ENCODE assay signal across 20 mouse cellular contexts in the genomic region with DNA sequence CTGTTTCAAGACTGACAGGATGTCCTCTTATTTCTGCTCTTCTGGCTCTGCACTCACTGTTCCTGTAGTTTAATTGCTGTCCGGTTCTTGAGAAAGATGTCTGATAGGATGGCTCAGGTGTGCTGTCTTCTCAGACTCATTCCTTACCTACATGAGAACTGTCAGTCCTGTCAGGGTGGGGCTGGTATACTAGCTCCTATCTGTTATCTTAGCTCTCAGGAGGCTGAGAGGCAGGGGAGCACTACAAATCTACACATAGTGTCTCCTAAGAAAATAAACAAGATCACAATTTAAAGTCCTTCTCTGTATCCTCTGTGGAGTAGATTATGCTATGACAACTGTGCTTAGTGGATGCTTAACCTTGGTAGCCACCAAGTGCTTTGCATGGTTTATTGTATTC. TPM values are rescaled to one million over a fixed set of nuclear protein-coding genes. Genes with fewer than 3 reads are reported as not detected.
DNase-seq lines count a peak whose midpoint lies in the region; ATAC-seq and TF ChIP-seq lines count a peak whose summit lies in the region.
"Had no signal": no experiment of that assay in that cellular context is flagged by ENCODE, and none has a peak within 500 bp of the region (broad histone marks: within the 10 kb centered on the region; RNA-seq: fewer than 3 reads in every experiment).

No protein-coding gene starts in this region.

- no peak for TF ChIP-seq CTCF in liver, postnatal 0 days (IDR thresholded peaks at IDR 0.05; ENCODE audit: low read depth)

- peaks cover 8% of the 10 kb centered on the region for H3K4me1 ChIP-seq in liver, embryonic 11.5 days (replicated peaks; ENCODE audit: control insufficient read depth, insufficient read depth, low read length)
- H3K4me1 ChIP-seq in liver, postnatal 0 days (ENCODE audit: insufficient read depth): peaks cover 13% of the 10 kb centered on the region
- H3K4me1 ChIP-seq in embryonic facial prominence, embryonic 12.5 days: 0 out of 2 replicates have a peak, but pooled peaks cover 7% of the 10 kb centered on the region
- H3K4me1 ChIP-seq in liver, embryonic 15.5 days (replicated peaks): peaks cover 32% of the 10 kb centered on the region
- H3K4me1 ChIP-seq in midbrain, embryonic 13.5 days (replicated peaks): no peaks in the 10 kb centered on the region
- H3K4me1 ChIP-seq: forebrain, embryonic 12.5 days; hindbrain, embryonic 13.5 days had no signal

- peak; percentile 64; the same call in 1 of the 2 replicates for ATAC-seq in liver, embryonic 11.5 days (replicated peaks; ENCODE audit: low FRiP score)
- ATAC-seq in liver, postnatal 0 days: no peak
- ATAC-seq in embryonic facial prominence, embryonic 12.5 days (ENCODE audit: insufficient number of reproducible peaks, insufficient read depth, low FRiP score, low TSS enrichment): no peak
- peak; percentile 72 for ATAC-seq in erythroblast, adult 5-6 weeks (replicated peaks; ENCODE audit: low FRiP score, poor library complexity, severe bottlenecking)
- ATAC-seq in liver, embryonic 15.5 days (ENCODE audit: insufficient read depth): peak; percentile 80
- ATAC-seq in midbrain, embryonic 13.5 days: no peak
- ATAC-seq in CD4-positive, CD25-positive, alpha-beta regulatory T cell, adult 4 months: no peak
- ATAC-seq: forebrain, embryonic 16.5 days had no signal

- TF ChIP-seq EP300 in liver, postnatal 0 days (IDR thresholded peaks at IDR 0.05; ENCODE audit: low read depth): no peak

- H3K4me3 ChIP-seq in liver, embryonic 11.5 days (ENCODE audit: low read depth, low read length): no peak overlapping the region
- H3K4me3 ChIP-seq in liver, postnatal 0 days (ENCODE audit: low read depth, low read length): no peak overlapping the region
- H3K4me3 ChIP-seq in embryonic facial prominence, embryonic 12.5 days: no peak overlapping the region
- no peak overlapping the region for H3K4me3 ChIP-seq in liver, embryonic 15.5 days (replicated peaks)
- H3K4me3 ChIP-seq in midbrain, embryonic 13.5 days (replicated peaks): no peak overlapping the region
- H3K4me3 ChIP-seq: forebrain, embryonic 12.5 days; heart, adult 2 months; heart, embryonic 13.5 days; hindbrain, embryonic 13.5 days had no signal

- H3K27ac ChIP-seq in liver, embryonic 11.5 days (ENCODE audit: low read depth, low read length): no peak overlapping the region
- no peak overlapping the region for H3K27ac ChIP-seq in liver, postnatal 0 days (ENCODE audit: low read depth)
- H3K27ac ChIP-seq in embryonic facial prominence, embryonic 12.5 days: 0 out of 2 replicates have a peak overlapping the region, but pooled peaks have one; percentile 13
- H3K27ac ChIP-seq in liver, embryonic 15.5 days (replicated peaks): peak overlapping the region; percentile 34; the same call in 1 of the 2 replicates
- no peak overlapping the region for H3K27ac ChIP-seq in midbrain, embryonic 13.5 days
- H3K27ac ChIP-seq: forebrain, embryonic 12.5 days; heart, adult 2 months; heart, embryonic 13.5 days; hindbrain, embryonic 13.5 days had no signal

- 67% methylated on average over 1 of the region's 1 CpGs for WGBS in liver, embryonic 11.5 days
- 68% methylated on average over 1 of the region's 1 CpGs for WGBS in liver, postnatal 0 days (ENCODE audit: insufficient replicate concordance)
- 81% methylated on average over 1 of the region's 1 CpGs for WGBS in embryonic facial prominence, embryonic 12.5 days
- 61% methylated on average over 1 of the region's 1 CpGs for WGBS in liver, embryonic 15.5 days (ENCODE audit: insufficient replicate concordance)
- 93% methylated on average over 1 of the region's 1 CpGs for WGBS in midbrain, embryonic 13.5 days

- no peaks in the 10 kb centered on the region for H3K9me3 ChIP-seq in liver, embryonic 11.5 days (ENCODE audit: control insufficient read depth, low read length)
- no peaks in the 10 kb centered on the region for H3K9me3 ChIP-seq in liver, postnatal 0 days (ENCODE audit: low read length)
- H3K9me3 ChIP-seq in embryonic facial prominence, embryonic 12.5 days: no peaks in the 10 kb centered on the region
- no peaks in the 10 kb centered on the region for H3K9me3 ChIP-seq in liver, embryonic 15.5 days (replicated peaks)
- no peaks in the 10 kb centered on the region for H3K9me3 ChIP-seq in midbrain, embryonic 13.5 days
- H3K9me3 ChIP-seq: forebrain, embryonic 12.5 days; G1E; heart, embryonic 13.5 days; hindbrain, embryonic 13.5 days had no signal

- no peaks in the 10 kb centered on the region for H3K27me3 ChIP-seq in liver, embryonic 11.5 days (replicated peaks; ENCODE audit: control insufficient read depth, insufficient read depth, low read length)
- H3K27me3 ChIP-seq in liver, postnatal 0 days (ENCODE audit: insufficient read depth, low read length): no peaks in the 10 kb centered on the region
- no peaks in the 10 kb centered on the region for H3K27me3 ChIP-seq in embryonic facial prominence, embryonic 12.5 days
- H3K27me3 ChIP-seq in liver, embryonic 15.5 days: no peaks in the 10 kb centered on the region
- 0 out of 2 replicates have a peak, but pooled peaks cover under 1% of the 10 kb centered on the region for H3K27me3 ChIP-seq in midbrain, embryonic 13.5 days
- H3K27me3 ChIP-seq: forebrain, embryonic 12.5 days; heart, embryonic 13.5 days; hindbrain, embryonic 13.5 days had no signal

- H3K4me2 ChIP-seq in liver, embryonic 11.5 days: no peak overlapping the region
- no peak overlapping the region for H3K4me2 ChIP-seq in liver, postnatal 0 days (ENCODE audit: low read depth, low read length)
- no peak overlapping the region for H3K4me2 ChIP-seq in embryonic facial prominence, embryonic 12.5 days (replicated peaks)
- H3K4me2 ChIP-seq in liver, embryonic 15.5 days: peak overlapping the region; percentile 17; the same call in 1 of the 2 replicates
- no peak overlapping the region for H3K4me2 ChIP-seq in midbrain, embryonic 13.5 days (replicated peaks)
- H3K4me2 ChIP-seq: forebrain, embryonic 12.5 days; heart, embryonic 13.5 days; hindbrain, embryonic 13.5 days had no signal

- H3K36me3 ChIP-seq in liver, embryonic 11.5 days (ENCODE audit: control insufficient read depth, insufficient read depth, low read length): no peaks in the 10 kb centered on the region
- peaks cover 13% of the 10 kb centered on the region for H3K36me3 ChIP-seq in liver, postnatal 0 days (replicated peaks; ENCODE audit: insufficient read depth, low read length)
- no peaks in the 10 kb centered on the region for H3K36me3 ChIP-seq in embryonic facial prominence, embryonic 12.5 days
- peaks cover 36% of the 10 kb centered on the region for H3K36me3 ChIP-seq in liver, embryonic 15.5 days (replicated peaks)
- no peaks in the 10 kb centered on the region for H3K36me3 ChIP-seq in midbrain, embryonic 13.5 days
- H3K36me3 ChIP-seq: forebrain, embryonic 12.5 days had no signal

- H3K9ac ChIP-seq in liver, embryonic 11.5 days (ENCODE audit: low read depth, low read length): no peak overlapping the region
- no peak overlapping the region for H3K9ac ChIP-seq in liver, postnatal 0 days (replicated peaks)
- no peak overlapping the region for H3K9ac ChIP-seq in embryonic facial prominence, embryonic 12.5 days
- H3K9ac ChIP-seq in liver, embryonic 15.5 days: no peak overlapping the region
- no peak overlapping the region for H3K9ac ChIP-seq in midbrain, embryonic 13.5 days (replicated peaks)
- H3K9ac ChIP-seq: forebrain, embryonic 12.5 days; heart, embryonic 13.5 days; hindbrain, embryonic 13.5 days had no signal

- no peak for DNase-seq in liver, embryonic 11.5 days (ENCODE audit: low spot score)
- DNase-seq in liver, postnatal 0 days: no peak
- no peak for DNase-seq in kidney, postnatal 36 days
- DNase-seq: adrenal gland, postnatal 10 days; cerebellum, adult 11 months; cerebellum, adult 8-10 months; cerebellum, postnatal 14 days; gastrocnemius, postnatal 10 days; heart, adult 2 months; heart, postnatal 36 days had no signal

RNA-seq across cellular contexts. Expression of a gene that starts 21.6 kb away (rescaled TPM):
- polyA plus RNA-seq in liver, embryonic 11.5 days (2014; fragmentation: Nextera tagmentation; extraction: Ambion mirVana): 22.1 and 24.2 TPM in 2 replicates
- polyA plus RNA-seq in liver, postnatal 0 days (2015; fragmentation: Nextera tagmentation; extraction: Ambion mirVana): 22.3 and 25.4 TPM in 2 replicates
- 25.6 and 28.1 TPM in 2 replicates for polyA plus RNA-seq in embryonic facial prominence, embryonic 12.5 days (2016; fragmentation: Nextera tagmentation; extraction: Ambion mirVana)
- total RNA-seq in erythroblast, adult 5-6 weeks (2015; ENCODE audit: low replicate concordance): 52.3 and 59.8 TPM in 2 replicates
- 55.9 and 70.3 TPM in 2 replicates for total RNA-seq in erythroblast, adult 5-6 weeks (2017; ENCODE audit: low replicate concordance)
- 24.6 and 27.0 TPM in 2 replicates for polyA plus RNA-seq in liver, embryonic 15.5 days (2015; fragmentation: Nextera tagmentation; extraction: Ambion mirVana)
- 14.2 and 17.7 TPM in 2 replicates for polyA plus RNA-seq in midbrain, embryonic 13.5 days (2015; fragmentation: Nextera tagmentation; extraction: Ambion mirVana)
- polyA plus RNA-seq in CD4-positive, CD25-positive, alpha-beta regulatory T cell, adult 4 months (2017; shearing (Covaris generic)): 10 to 100 TPM; 15.8 to 17.5 TPM

Comparison
In these comparisons a context has a peak if more than half of its experiments do, and no peak if none do; other contexts are left out.
1. ATAC-seq: peak in liver, embryonic 11.5 days (single experiment), erythroblast, adult 5-6 weeks (single experiment) and liver, embryonic 15.5 days (single experiment); none in liver, postnatal 0 days (single experiment), embryonic facial prominence, embryonic 12.5 days (single experiment), midbrain, embryonic 13.5 days (single experiment) and CD4-positive, CD25-positive, alpha-beta regulatory T cell, adult 4 months (single experiment).
2. H3K27ac ChIP-seq: peak in embryonic facial prominence, embryonic 12.5 days (single experiment) and liver, embryonic 15.5 days (single experiment); none in liver, embryonic 11.5 days (single experiment), liver, postnatal 0 days (single experiment) and midbrain, embryonic 13.5 days (single experiment).